Mouse (Mus musculus): ENCODE measurements around the gene Mmp25.

Gene Mmp25

DNA sequence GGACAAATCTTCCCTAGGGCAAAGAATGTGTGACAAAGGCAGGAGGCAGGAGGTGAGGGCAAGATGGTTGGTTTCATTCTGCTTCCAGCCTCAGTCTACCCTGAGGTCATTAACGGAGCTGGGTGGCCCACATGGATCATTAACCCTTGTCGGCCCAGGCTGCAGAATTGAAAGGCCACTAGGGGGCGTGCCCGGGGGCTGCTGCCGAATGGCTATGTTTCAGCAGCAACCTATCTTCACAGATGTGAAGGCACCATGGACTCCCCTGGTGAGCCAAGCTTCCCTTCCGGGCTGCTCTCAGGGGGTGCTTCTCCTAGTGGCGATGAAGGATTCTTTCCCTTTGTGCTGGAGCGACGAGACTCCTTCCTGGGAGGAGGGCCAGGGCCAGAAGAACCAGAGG is 16.4 kb upstream of the Mmp25 start:
- DNase-seq, result peak; percentile 59 to 66

DNA sequence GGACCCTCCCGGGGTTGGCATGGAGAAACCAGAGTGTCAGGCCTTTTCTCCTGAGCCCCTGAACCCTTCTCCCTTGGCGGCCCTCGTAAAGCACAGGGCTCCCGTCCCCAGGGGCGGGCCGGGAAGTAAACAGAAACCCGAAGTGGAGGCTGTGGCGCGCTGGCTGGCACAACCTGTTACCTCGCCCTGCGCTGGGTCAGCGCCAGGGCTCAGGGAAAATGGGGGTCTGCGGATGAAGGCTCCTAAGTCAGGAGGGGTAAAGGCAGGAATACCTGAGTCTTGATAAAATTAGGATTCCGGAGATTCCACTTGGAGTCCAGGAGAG is 15.8 kb upstream of the Mmp25 start:
- DNase-seq, result peak in 1 of 2 experiments; percentile 19

- DNase-seq, result peak; percentile 81 to 85
These were observed 15.2 kb upstream of the Mmp25 start, which contains the start of gene Bicdl2 for GRCm38 (mm10) chr17:23660117-23660875. Bicdl2 (plus strand) TSS chr17:23660506.

DNA sequence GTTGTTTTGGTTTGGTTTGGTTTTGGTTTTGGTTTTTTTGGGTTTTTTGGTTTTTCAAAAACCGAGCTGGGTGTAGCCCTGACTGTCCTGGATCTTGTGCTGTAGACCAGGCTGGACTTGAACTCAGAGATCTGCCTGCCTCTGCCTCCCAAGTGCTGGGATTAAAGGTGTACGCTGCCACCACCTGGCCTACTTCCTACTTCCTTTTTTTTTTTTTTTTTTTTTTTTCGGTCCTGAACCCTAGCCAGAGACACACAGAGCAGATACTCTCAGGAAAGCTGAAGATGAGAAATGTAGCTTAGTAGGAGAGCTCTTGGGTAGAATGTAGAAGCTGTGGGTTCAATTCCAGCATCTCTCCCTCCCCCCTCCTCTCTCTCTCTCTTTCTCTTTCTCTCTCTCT is 13.4 kb upstream of the Mmp25 start:
- no peak for DNase-seq

GRCm38 (mm10) chr17:23654410-23654809 is 9.3 kb upstream of the Mmp25 start:
- no peak for DNase-seq

GRCm38 (mm10) chr17:23654001-23654400 is 8.9 kb upstream of the Mmp25 start:
- no peak for DNase-seq

DNA sequence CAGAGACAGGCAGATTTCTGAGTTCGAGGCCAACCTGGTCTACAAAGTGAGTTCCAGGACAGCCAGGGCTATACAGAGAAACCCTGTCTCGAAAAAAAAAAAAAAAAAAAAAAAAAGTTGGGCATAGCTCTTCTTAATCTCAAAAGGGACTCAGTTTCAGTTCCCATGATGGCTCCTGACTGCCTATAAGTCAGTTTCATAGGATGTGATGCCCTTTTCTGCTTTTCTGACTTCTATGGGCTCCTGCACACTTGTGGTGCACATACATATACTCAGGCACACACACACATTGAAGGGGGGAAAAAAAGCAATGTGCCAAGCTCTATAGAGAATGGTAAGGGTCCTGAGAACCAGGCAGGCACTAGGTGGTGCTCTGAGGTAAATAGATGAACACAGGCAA is 8.2 kb upstream of the Mmp25 start:
- DNase-seq, result no peak

GRCm38 (mm10) chr17:23651363-23651762 is 6.3 kb upstream of the Mmp25 start:
- DNase-seq, result no peak

- no peak for DNase-seq
These were observed 817 bp upstream of the Mmp25 start for GRCm38 (mm10) chr17:23645894-23646293.

DNA sequence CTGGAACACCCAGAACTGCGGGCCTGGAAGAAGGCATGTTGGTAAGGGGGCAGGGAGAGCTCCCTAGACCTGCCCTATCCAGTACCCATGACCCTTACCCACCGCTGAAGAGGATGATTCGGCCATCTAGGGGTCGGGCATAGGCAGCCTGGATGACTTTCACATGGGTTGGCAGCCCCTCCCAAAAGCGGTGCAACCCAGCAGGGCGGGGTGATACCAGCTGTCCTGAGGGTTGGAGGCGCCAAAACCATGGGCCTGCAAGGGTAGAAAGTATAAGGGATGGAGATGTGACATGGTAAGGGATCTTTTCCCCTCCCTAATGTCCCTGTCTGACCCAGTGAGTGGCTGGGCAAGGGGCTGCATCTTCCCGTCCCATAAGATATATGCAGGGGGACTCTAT is 13.8 kb downstream of the Mmp25 start:
- DNase-seq, result no peak

DNA sequence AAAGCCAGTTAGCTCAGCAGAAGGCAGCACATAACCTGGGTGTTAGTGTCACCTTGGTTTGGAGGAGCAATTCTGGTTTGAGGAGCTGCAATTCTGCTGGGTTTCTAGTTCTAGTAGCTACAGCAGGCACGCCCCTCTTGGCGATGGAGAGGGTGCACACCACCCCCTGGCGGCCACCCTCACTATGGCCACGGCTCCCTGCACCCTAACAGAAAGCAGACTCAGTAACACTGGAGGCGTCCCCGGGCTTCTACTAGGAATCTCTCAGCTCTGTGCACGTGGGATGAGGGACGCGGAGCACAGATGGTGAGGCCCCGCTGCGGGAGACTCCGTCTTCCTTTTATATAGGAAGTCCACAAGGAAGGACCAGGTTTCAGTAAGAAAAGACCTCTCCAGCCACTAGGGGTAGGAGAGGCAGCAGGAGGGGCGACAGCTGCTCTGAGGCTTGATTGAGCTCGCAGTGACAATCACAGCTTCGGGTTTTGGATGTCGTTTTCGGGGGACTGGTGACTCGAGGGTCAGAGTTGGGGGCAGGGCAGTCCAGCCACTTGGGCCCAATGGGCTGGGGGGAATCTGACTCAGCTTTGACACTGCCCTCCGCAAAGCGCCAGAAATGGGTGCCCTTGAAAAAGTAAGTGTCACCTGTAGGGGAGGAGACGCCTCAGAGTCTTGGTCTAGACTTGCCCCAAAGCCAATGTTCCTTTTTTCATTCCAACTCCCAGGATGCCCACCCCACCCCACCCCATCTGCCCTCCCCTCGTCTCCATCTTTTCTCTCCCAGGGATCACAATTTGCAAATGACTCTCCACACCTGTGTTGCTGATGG is 14.7 kb downstream of the Mmp25 start:
- peak; percentile 89 to 91 for DNase-seq

DNA sequence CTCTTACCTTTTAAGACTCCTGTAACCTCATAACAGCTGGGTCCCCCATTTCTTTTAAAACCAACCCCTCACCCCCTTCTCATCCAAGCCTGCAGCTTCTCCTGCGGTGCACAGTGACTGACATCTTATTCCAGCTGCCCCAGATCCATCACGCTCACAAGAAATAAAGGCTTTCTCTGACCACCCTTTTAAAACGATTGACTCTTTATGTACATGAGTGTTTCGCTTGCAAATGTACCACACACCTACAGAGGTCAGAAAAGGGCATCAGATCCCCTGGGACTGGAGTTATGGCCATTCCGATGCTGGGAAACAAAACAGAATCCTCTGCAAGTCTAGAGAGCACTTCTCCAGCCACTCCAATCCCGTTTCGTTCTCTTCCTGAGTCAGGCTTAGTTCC is 17.3 kb downstream of the Mmp25 start:
- DNase-seq, result no peak

DNA sequence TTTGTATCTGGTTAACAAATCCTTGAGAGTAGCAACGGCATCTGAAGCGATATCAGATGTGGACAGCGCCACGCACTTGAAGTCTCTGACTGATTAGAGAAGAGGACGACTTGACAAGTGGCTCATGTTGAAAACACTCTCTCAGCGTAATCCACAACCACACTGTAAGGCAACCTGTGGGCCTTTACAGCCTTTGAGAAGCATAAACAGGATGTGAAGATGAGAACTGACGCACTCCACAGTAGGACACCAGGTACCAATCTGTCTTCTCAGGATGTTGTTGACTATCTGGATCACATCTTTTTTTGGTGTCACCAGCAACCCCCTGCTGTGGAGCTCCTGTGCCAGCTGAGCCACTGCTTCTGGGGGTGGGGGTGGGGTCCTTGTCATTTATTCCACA is 24.7 kb downstream of the Mmp25 start:
- no peak for DNase-seq

GRCm38 (mm10) chr17:23617087-23617486 is 28.0 kb downstream of the Mmp25 start:
- DNase-seq, result no peak

DNA sequence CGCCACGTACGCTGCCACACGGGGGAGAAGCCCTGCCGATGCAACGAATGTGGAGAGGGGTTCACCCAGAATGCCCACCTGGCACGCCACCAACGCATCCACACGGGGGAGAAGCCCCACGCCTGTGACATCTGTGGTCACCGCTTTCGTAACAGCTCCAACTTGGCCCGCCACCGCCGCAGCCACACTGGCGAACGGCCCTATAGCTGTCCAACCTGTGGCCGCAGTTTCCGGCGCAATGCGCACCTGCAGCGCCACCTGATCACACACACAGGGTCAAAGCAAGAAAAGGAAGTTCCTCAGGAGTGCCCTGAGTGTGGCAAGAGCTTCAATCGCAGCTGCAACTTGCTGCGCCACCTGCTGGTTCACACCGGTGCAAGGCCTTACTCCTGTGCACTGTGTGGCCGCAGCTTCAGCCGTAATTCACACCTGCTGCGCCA is 34.7 kb downstream of the Mmp25 start:
- peak; percentile 83 to 86 for DNase-seq

GRCm38 (mm10) chr17:23609612-23610011 is 35.5 kb downstream of the Mmp25 start:
- DNase-seq, result no peak

DNA sequence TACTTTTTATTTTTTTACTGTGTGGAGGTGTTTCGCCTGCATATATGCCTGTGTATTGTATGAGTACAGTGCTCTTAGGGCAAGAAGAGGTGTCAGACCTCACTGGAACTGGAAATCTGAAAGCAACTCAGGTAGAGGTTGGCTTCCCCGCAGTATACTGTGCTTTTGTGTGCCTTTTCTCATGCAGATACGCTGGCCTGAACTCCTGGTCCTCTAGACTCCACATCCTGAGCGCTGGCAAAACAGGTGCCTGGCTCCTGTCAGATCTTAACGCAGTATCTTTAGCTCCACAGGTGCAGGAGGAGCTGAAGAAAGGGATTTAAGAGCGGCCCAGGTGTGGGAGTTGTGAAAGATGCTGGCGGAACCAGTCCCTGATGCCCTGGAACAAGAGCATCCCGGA is 39.9 kb downstream of the Mmp25 start:
- no peak for DNase-seq

DNA sequence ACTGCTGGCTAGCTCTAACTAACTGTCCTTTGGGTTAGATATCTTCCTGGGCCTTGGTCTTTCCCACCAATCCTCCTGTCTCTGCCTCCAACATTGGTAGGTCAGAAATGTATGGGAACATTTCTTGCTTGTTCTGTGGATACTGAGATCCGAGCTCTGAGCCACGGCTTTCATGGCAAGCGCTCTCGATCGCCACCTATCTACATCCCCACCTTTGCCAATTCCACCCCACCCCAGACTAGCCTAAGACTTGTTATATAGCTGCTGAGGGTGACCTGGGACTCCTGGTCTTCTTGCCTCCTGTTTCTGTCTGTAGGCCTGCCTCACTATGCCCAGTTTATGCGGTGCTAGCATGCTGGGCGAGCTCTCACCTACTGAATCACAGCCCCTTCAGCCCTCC is 40.7 kb downstream of the Mmp25 start:
- no peak for DNase-seq

GRCm38 (mm10) chr17:23603542-23603941 is 41.5 kb downstream of the Mmp25 start:
- peak; percentile 26 to 46 for DNase-seq

- no peak for DNase-seq
These were observed 42.0 kb downstream of the Mmp25 start for GRCm38 (mm10) chr17:23603077-23603476.

DNA sequence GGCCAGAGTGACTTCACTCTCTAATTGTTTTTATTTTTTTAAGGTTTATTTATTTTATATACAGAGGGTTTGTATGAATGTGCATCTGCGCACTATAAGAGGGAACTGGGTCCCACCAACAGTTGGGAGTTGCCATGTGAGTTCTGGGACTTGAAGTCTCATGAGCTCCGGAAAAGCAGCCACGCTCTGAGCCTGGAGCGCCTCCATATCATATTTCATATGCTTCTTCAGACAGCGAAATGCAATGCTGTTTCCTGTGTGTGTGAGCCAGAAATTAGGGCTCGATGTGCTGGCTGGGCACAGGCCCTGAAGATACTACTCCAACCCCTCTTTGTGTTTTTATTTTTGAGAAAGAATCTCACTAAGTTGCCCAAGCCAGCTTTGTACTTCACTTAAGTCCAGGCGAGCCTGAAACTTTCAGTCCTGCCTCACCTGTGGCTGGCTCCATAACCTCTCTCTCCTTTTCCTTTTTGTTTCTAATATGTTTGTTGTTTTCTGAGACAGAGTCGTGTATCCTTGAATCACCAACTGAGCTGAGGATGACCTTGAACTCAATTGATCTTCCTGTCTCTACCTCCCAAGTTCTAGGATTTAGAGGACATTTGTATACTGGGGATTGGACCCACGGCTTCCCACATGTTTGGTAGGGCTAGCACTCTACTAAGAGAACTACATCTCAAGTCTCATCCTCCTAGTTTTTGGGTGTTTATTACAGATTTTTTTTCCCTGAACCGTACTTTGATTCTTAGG is 43.1 kb downstream of the Mmp25 start:
- DNase-seq, result peak; percentile 13 to 32

- DNase-seq, result no peak
These were observed 44.1 kb downstream of the Mmp25 start, which contains the start of gene Zscan10 for GRCm38 (mm10) chr17:23600641-23601622. Zscan10 (plus strand) TSS chr17:23600856.
